Mouse (Mus musculus) brain, embryonic 14.5 days (tissue): ENCODE measurements around the gene Slc13a1.

Source experiments
- CTCF ChIP-seq: fragments of 200-500 bp; IDR thresholded peaks from 2 replicates; pipeline ENCODE4 v1.5.1; 2012; ENCODE audit warnings: inconsistent platforms, mild to moderate bottlenecking, moderate library complexity, borderline replicate concordance; ENCODE audit not compliant: insufficient read depth, insufficient read length; ENCODE audit errors: extremely low read depth
- POLR2A ChIP-seq: fragments of 200-500 bp; IDR thresholded peaks from 2 replicates; pipeline ENCODE4 v1.6.1; 2012; ENCODE audit warnings: mild to moderate bottlenecking, inconsistent platforms, borderline replicate concordance; ENCODE audit not compliant: poor library complexity, insufficient read depth, insufficient read length, severe bottlenecking; ENCODE audit errors: extremely low read depth

DNA sequence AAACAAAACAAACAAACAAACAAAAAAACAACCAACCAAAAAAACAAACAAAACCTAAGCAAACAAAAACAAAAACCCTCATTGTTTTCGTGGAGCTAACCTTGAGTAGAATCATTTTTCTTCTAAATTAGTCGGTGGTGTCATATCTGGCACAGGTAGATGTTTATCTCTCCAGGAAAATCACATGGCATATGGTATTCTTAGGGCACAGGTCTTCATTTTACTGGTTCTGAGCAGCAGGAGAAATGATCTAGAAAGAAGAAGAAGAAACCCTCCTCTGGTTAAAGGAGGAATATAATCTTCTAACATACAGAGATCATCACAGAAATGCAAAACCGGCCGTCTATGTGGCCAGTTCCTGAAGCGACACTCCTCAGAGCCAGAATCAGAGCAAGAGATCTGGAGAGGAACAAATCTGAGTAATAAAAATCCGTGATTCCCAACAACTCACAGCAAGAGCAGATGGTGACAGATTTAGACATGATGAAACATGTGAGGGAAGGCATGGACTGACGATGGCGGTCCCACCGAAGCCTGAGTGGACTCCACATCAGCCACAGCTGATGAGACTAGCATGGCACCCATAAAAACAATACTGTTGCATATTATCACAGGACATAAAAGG lies 113.7 kb downstream of the Slc13a1 start:
- no peak for TF ChIP-seq CTCF
- TF ChIP-seq POLR2A, result no peak
